Mouse (Mus musculus) bone marrow, adult 2 months (tissue): Measurements from ENCODE around the gene Atpaf2. TPM values are rescaled to one million over a fixed set of nuclear protein-coding genes. Genes with fewer than 3 reads are reported as not detected.

Experiments used
- H3K27ac ChIP-seq: fragments of 200-500 bp; 2 replicates; pipeline ENCODE4 v1.5.1; 2012; ENCODE audit warnings: low read depth, mild to moderate bottlenecking, control low read depth, inconsistent platforms, low read length; ENCODE audit not compliant: control insufficient read depth, poor library complexity, insufficient read depth
- H3K4me1 ChIP-seq: fragments of 200-500 bp; 2 replicates; pipeline ENCODE4 v1.6.1; 2011; ENCODE audit warnings: low read length; ENCODE audit not compliant: control insufficient read depth, insufficient read depth
- H3K4me3 ChIP-seq: fragments of 200-500 bp; replicated peaks from 2 replicates; pipeline ENCODE3; 2011; ENCODE audit warnings: mild to moderate bottlenecking, low read depth, low read length, control low read depth; ENCODE audit not compliant: control insufficient read depth
- CTCF ChIP-seq: fragments of 200-500 bp; IDR thresholded peaks from 2 replicates; pipeline ENCODE4 v1.5.1; 2011; ENCODE audit warnings: low read length, control low read depth; ENCODE audit not compliant: control insufficient read depth, insufficient read depth
- POLR2A ChIP-seq: fragments of 200-500 bp; IDR thresholded peaks from 2 replicates; pipeline ENCODE4 v1.6.1; 2011; ENCODE audit warnings: low read depth, mild to moderate bottlenecking, control low read depth, low read length, borderline replicate concordance; ENCODE audit not compliant: control insufficient read depth
- WGBS: fragments of 180-500 bp; shearing (Covaris S2); methylation state at CpG from one replicate; pipeline ENCODE4 v1.1.7; 2018; 5-methylcytosine and 5-hydroxymethylcytosine counted together
- polyA plus RNA-seq: library from polyadenylated mRNA; stranded (reverse); fragments of >200 nt; gene quantifications from 2 replicates; pipeline ENCODE4 v1.2.4, GENCODE M21; 2011; ENCODE audit warnings: low replicate concordance; ENCODE audit not compliant: missing spikeins, insufficient read depth, insufficient read length

The Atpaf2 gene
- polyA plus RNA-seq, 1 experiment, result 23.5 TPM

DNA sequence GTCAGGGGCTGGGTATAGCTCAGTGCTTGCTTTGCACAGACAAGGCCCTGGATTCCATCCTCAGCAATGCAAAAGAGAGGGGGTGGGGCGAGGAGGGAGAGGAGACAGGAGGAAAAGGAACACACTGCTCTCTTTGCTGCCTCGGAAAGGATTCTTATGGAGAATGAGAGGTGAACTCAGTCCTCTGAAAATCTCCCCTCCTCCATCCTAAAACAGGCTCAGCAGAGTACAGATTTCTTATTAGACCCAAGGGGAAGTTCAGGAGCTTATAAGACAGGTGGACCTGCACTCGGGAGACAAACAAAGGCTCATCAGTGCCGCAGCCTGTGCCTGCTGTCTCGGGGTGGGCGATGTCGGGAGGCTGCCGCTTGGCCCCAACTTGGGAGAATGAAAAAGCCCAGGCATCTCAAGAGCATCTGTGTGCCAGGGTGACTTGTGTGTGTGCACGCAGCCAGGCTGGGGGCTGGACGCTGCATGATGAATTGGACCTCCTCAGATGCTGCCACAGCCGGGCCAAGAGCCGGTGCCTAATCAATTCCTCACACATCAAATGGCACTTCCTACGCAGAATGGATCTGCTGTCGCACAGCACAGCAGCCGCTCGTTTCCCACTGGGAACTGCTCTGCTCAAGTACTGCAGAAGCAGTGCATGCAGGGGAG lies 33.4 kb downstream of the Atpaf2 start:
- Histone ChIP-seq H3K27ac (no peak overlapping the region), H3K4me3 (no peak overlapping the region), H3K4me1 (no peaks in the 10 kb centered on the region)
- no peak for TF ChIP-seq CTCF
- TF ChIP-seq POLR2A, result no peak
- 45% methylated on average over 16 of the region's 16 CpGs for WGBS

DNA sequence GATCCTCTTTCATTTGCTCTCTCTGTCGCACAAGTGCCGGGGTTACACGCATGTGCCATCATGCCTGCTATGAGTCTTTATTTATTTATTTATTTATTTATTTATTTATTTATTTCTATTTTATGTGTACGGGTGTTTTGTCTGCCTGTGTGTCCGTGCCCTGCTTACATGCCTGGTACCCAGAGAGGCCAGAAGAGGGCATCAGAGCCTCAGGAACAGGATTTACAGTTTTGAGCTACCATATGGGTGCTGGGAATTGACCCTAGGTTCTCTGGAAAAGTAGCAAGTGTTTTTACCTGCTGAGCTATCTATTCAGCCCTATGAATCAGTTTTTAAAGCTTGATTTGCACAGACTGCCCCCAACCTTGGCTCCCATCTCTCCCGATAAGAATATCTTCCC lies 34.7 kb downstream of the Atpaf2 start:
- 86% methylated on average over 6 of the region's 6 CpGs for WGBS
- Histone ChIP-seq H3K4me1 (no peaks in the 10 kb centered on the region), H3K27ac (no peak overlapping the region), H3K4me3 (no peak overlapping the region)
- TF ChIP-seq CTCF (no peak), POLR2A (no peak)

DNA sequence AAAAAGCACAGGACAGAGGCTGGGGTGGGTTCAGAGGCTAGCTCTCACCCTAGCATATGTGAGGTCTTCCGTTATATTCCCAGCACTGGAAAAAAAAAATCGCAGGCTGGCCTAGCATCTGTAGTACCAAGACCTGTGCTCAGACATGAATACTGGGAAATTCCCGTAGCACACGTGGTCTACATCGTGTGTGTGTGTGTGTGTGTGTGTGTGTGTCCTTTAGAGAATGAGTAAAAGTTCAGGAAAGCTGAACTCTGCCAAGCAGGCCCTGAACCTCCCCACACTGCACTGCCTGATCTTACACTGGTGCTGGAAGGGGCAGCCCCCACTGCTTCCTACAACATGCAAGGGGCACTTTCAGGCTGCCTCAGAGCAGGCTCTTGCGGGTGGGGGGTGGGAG lies 43.8 kb downstream of the Atpaf2 start:
- WGBS, result 76% methylated on average over 6 of the region's 6 CpGs
- TF ChIP-seq CTCF (no peak), POLR2A (no peak)

DNA sequence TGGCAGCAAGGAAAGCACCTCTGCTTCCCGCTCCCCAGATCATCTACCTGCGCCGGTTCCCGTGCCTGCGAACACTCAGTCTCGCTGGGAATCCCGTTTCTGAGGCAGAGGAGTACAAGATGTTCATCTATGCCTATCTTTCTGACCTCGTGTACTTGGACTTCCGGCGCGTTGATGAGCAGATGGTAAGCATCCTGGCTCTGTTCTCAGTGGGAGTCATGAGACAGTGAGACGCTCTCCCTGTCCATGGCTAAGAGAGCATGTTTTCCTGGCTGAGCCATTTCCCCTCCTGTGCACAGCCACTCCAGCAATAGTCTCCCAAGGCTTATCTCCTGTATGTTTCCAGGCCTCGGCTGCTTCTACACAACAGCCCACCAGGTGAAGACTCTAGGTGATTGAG lies 47.8 kb downstream of the Atpaf2 start:
- H3K4me3 ChIP-seq, result no peak overlapping the region
- TF ChIP-seq POLR2A, result no peak
- TF ChIP-seq CTCF, result no peak
- 88% methylated on average over 13 of the region's 13 CpGs for WGBS
- H3K4me1 ChIP-seq, result no peaks in the 10 kb centered on the region
- H3K27ac ChIP-seq, result no peak overlapping the region

More for the DNA sequence above, 43.8 kb downstream of the Atpaf2 start:
- no peaks in the 10 kb centered on the region for H3K4me1 ChIP-seq
- H3K27ac ChIP-seq, result no peak overlapping the region
- H3K4me3 ChIP-seq, result no peak overlapping the region

DNA sequence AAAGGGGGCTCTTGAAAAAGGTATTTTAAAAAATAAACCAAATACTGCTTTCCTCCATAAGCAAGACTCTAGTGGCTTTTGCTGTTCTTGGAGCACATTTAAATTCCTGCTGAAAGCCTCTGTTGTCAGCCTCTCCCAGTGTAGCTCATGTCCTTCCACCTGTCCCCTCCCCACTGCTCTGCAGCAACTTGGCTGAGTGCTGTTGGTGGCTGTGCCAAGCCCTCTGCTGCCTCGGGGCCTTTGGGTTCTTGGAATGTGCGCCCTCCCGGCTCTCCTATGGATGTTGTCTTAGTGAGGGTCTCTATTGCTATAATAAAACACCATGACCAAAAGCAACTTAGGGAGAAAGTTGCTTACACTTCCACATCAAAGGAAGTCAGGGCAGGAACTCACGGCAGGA lies 48.8 kb downstream of the Atpaf2 start:
- no peak for TF ChIP-seq CTCF
- no peak for TF ChIP-seq POLR2A
- 86% methylated on average over 4 of the region's 4 CpGs for WGBS
- H3K4me1 ChIP-seq, result no peaks in the 10 kb centered on the region

DNA sequence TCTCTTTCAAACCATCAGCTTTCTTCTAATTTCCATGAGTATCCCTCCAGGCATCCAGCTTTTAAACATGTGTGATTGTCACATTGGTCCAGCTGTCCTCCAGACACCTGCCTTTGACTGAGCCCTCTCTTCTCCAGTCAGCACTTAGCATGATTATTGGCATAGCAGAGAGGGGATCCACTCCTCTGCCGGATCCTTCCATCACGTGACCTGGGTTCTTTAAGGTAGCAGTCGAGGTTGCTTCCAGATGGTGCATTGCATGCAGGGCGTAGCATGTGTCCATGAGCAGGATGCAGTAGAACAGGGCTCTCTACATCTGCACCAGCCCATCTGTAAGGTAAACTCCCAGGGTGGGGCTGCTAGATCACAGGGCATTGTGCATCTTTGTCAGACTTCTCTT lies 49.3 kb downstream of the Atpaf2 start:
- no peak for TF ChIP-seq POLR2A
- TF ChIP-seq CTCF, result no peak
- 47% methylated on average over 4 of the region's 4 CpGs for WGBS
- H3K4me3 ChIP-seq, result no peak overlapping the region
- H3K4me1 ChIP-seq, result no peaks in the 10 kb centered on the region
- H3K27ac ChIP-seq, result no peak overlapping the region

More for the DNA sequence above, 48.8 kb downstream of the Atpaf2 start:
- Histone ChIP-seq H3K4me3 (no peak overlapping the region), H3K27ac (no peak overlapping the region)

DNA sequence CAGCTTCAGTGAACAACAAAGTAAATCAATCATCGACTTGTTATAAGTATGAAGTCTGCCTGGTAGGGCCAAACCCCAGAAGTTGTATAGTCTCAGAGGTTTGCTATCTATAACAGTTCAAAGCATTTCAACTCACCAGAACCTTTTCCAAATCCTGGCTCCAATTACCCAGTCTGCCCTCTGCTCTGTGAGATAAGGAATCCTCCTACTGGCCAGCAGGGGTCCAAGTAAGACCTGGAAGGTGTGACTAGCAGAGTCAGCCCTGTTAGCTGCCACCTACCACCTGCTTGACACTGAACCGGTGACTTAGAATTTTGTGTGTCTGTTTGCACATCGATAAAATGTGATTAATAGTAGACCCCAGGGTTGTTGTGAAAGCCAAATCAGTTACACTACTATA lies 51.0 kb downstream of the Atpaf2 start:
- TF ChIP-seq POLR2A (no peak), CTCF (no peak)
- WGBS, result 81% methylated on average over 3 of the region's 3 CpGs
- no peak overlapping the region for H3K27ac ChIP-seq
- H3K4me1 ChIP-seq, result no peaks in the 10 kb centered on the region
- no peak overlapping the region for H3K4me3 ChIP-seq

DNA sequence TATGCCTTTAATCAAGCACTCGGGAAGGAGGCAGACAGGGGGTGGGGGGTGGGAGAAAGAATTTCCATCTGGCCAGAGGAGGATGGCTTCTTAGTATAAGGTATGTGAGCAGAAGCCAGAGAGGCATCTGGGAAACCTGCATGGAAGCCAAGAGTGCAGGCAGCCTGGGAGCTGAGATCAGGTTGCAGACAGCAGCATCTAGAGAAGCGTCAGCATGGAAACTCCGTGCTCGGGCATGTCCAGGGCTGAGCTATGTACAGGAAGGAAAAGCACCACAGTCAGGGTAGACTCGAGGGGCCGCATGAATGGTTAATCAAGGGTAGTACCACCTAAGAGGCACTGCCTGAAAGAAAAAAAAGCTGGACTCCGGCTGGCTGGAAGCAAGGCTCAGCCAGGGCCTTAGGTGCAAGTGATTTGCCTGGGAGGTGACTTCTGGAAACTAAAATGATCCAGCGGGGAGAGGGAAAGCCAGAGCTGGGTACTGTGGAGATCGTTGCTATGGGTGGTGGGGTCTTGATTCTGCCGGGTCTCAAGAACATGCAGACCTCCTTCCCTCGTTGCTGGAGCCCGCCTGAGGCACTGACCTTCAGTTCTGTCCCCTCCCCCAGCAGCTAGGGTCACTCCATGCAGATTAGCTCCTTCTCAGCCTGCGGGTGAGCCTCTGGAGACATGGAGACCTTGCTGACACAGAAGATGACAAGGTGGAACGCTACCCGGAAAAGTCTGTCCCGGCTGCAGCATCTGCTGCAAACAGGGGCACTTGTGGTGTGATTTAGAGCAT lies 51.8 kb downstream of the Atpaf2 start:
- Histone ChIP-seq H3K4me3 (no peak overlapping the region), H3K27ac (no peak overlapping the region), H3K4me1 (no peaks in the 10 kb centered on the region)
- 61% methylated on average over 16 of the region's 16 CpGs for WGBS
- no peak for TF ChIP-seq POLR2A
- no peak for TF ChIP-seq CTCF

DNA sequence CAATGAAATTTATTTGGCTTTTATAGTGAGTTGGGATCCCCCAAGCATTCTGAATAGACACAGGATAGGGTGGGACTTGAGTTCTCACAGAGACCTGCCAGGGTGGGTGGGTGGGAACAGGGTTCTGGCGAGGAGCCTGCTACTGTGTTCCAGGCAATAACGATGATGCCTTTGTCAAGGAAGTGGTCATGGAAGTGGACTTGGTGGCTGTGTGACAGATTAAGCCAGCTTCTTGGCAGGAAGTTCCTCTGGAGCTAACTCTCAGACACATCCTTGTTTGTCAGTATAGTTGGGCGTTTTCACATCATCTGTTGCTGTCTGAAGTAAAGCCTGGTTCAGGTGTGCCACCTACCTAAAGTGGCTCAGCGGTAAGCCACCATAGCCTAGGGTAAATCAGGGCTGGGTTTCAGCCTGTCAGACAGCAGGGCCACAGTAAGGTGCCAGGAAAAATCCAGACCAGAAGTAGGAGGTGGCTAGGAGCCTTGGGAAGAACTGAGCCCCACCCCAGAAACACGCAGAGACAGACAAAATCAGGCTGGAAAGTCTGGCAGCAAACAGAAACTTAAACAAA lies 57.5 kb downstream of the Atpaf2 start:
- Histone ChIP-seq H3K27ac (no peak overlapping the region), H3K4me1 (no peaks in the 10 kb centered on the region), H3K4me3 (no peak overlapping the region)
- WGBS, result 65% methylated on average over 5 of the region's 5 CpGs
- TF ChIP-seq CTCF (no peak), POLR2A (no peak)
